Mouse (Mus musculus) heart, embryonic 13.5 days (tissue): ENCODE results near the gene Ldlrad3. TPM values are rescaled to one million over a fixed set of nuclear protein-coding genes. Genes with fewer than 3 reads are reported as not detected.

Source experiments
- ATAC-seq: fragments of 200-750 bp; cut with Nextera tagmentation; 2 replicates; pipeline ENCODE4 v1.8.0; 2017; ENCODE audit warnings: moderate TSS enrichment; ENCODE audit not compliant: insufficient number of reproducible peaks, low FRiP score, low TSS enrichment; ENCODE audit errors: extremely low read depth
- H3K27ac ChIP-seq: fragments of 300-500 bp; sonication (generic); replicated peaks from 2 replicates; pipeline ENCODE4 v1.5.1; 2015; ENCODE audit warnings: moderate library complexity, mild to moderate bottlenecking, inconsistent platforms
- H3K27me3 ChIP-seq: fragments of 300-500 bp; sonication (generic); replicated peaks from 2 replicates; pipeline ENCODE4 v1.6.1; 2015; ENCODE audit warnings: mild to moderate bottlenecking, inconsistent platforms
- H3K36me3 ChIP-seq: fragments of 300-500 bp; sonication (generic); 2 replicates; pipeline ENCODE4 v1.6.1; 2015; ENCODE audit warnings: mild to moderate bottlenecking, inconsistent platforms
- H3K4me1 ChIP-seq: fragments of 300-500 bp; sonication (generic); 2 replicates; pipeline ENCODE4 v1.6.1; 2015; ENCODE audit warnings: inconsistent platforms
- H3K4me2 ChIP-seq: fragments of 300-500 bp; sonication (generic); 2 replicates; pipeline ENCODE4 v1.6.1; 2015; ENCODE audit warnings: inconsistent platforms, mild to moderate bottlenecking, moderate library complexity
- H3K4me3 ChIP-seq: fragments of 300-500 bp; sonication (generic); 2 replicates; pipeline ENCODE4 v1.5.1; 2015; ENCODE audit warnings: moderate library complexity, mild to moderate bottlenecking, inconsistent platforms
- H3K9ac ChIP-seq: fragments of 300-500 bp; sonication (generic); 2 replicates; pipeline ENCODE4 v1.6.1; 2015; ENCODE audit warnings: inconsistent platforms, mild to moderate bottlenecking, moderate library complexity
- H3K9me3 ChIP-seq: fragments of 300-500 bp; sonication (generic); 2 replicates; pipeline ENCODE4 v1.6.1; 2016; ENCODE audit warnings: inconsistent platforms
- WGBS: fragments of 180-500 bp; shearing (Covaris S2); methylation state at CpG from one replicate; pipeline ENCODE4 v1.1.7; 2015; ENCODE audit warnings: mixed read lengths; 5-methylcytosine and 5-hydroxymethylcytosine counted together
- polyA plus RNA-seq: library from polyadenylated mRNA; unstranded; fragments of >200 nt; fragmentation: Nextera tagmentation; extraction: Ambion mirVana; gene quantifications from 2 replicates; pipeline ENCODE4 v1.2.1, GENCODE M21; 2015

Gene Ldlrad3
- 16.3 and 16.8 TPM in 2 replicates for polyA plus RNA-seq

GRCm38 (mm10) chr2:102185951-102186561 is at the start of gene Ldlrad3:
Ldlrad3 (minus strand) TSS chr2:102186385.
- no peaks in the 10 kb centered on the region for H3K9me3 ChIP-seq
- peak within 1 kb of the TSS; percentile 86 for H3K9ac ChIP-seq
- H3K4me3 ChIP-seq: peak within 1 kb of the TSS; percentile 78
- no peaks in the 10 kb centered on the region for H3K27me3 ChIP-seq
- H3K36me3 ChIP-seq: no peaks in the 10 kb centered on the region
- peak; percentile 86 for ATAC-seq
- under 1% methylated on average over 75 of the region's 77 CpGs for WGBS
- peaks cover 24% of the 10 kb centered on the region for H3K4me1 ChIP-seq
- peak within 1 kb of the TSS; percentile 79 for H3K4me2 ChIP-seq
- peak within 1 kb of the TSS; percentile 80 for H3K27ac ChIP-seq

GRCm38 (mm10) chr2:102231470-102231869 is 45.3 kb upstream of the Ldlrad3 start:
- no peaks in the 10 kb centered on the region for H3K36me3 ChIP-seq
- H3K9me3 ChIP-seq: peaks cover 3% of the 10 kb centered on the region; the same call in 1 of the 2 replicates
- no peak overlapping the region for H3K9ac ChIP-seq
- no peaks in the 10 kb centered on the region for H3K27me3 ChIP-seq
- WGBS: 50% methylated on average over 5 of the region's 5 CpGs
- H3K27ac ChIP-seq: no peak overlapping the region
- ATAC-seq: no peak
- H3K4me2 ChIP-seq: no peak overlapping the region
- H3K4me1 ChIP-seq: no peaks in the 10 kb centered on the region
- H3K4me3 ChIP-seq: no peak overlapping the region

DNA sequence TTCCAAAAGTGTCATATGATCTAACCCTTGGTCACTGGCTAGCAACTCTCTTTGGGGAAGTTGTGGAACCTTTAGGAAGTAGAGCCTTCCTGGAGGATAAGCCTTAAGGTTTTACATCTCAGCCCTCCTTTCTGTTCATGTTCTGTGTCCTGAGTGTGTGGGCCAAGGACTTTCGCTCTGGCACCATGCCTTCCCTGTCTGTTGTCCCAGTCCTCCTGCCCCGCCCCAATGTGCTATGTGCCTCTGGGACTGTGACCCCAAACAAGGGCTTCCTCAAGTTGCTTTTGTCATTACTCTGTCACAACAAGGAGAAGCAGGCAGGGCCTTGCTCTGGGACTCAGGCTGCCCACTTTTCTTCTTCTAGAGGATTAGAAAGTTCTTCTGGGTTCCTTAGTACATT is 42.9 kb upstream of the Ldlrad3 start:
- Histone ChIP-seq H3K27ac (no peak overlapping the region), H3K4me2 (no peak overlapping the region), H3K4me1 (no peaks in the 10 kb centered on the region), H3K9ac (no peak overlapping the region), H3K27me3 (no peaks in the 10 kb centered on the region), H3K4me3 (no peak overlapping the region), H3K9me3 (peaks cover 3% of the 10 kb centered on the region; the same call in 1 of the 2 replicates), H3K36me3 (no peaks in the 10 kb centered on the region)
- 82% methylated on average over 2 of the region's 2 CpGs for WGBS
- ATAC-seq: no peak

DNA sequence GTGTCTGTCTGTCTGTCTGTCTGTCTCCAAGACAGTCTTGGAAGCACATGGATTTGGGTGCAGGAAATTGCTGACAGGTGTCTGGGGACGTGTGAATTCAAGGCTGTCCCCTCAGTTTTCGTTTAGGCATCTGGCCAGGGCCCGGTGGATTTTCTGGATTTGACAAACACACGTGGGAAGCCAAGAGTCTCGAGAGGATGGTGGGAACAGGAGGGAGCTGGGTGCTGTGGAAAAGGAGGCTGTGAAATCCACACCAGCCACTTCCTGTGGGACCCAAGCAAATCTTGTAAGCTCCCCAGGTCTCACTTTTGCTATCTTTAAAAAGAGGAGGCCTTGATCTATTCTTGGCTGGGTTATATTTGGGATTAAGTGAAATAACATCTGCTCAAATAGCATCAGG is 42.1 kb upstream of the Ldlrad3 start:
- H3K9me3 ChIP-seq: peaks cover 3% of the 10 kb centered on the region; the same call in 1 of the 2 replicates
- no peak overlapping the region for H3K27ac ChIP-seq
- H3K9ac ChIP-seq: no peak overlapping the region
- no peaks in the 10 kb centered on the region for H3K27me3 ChIP-seq
- peaks cover 4% of the 10 kb centered on the region; the same call in 1 of the 2 replicates for H3K4me1 ChIP-seq
- ATAC-seq: no peak
- WGBS: 62% methylated on average over 5 of the region's 5 CpGs
- H3K36me3 ChIP-seq: no peaks in the 10 kb centered on the region
- no peak overlapping the region for H3K4me2 ChIP-seq
- H3K4me3 ChIP-seq: no peak overlapping the region

DNA sequence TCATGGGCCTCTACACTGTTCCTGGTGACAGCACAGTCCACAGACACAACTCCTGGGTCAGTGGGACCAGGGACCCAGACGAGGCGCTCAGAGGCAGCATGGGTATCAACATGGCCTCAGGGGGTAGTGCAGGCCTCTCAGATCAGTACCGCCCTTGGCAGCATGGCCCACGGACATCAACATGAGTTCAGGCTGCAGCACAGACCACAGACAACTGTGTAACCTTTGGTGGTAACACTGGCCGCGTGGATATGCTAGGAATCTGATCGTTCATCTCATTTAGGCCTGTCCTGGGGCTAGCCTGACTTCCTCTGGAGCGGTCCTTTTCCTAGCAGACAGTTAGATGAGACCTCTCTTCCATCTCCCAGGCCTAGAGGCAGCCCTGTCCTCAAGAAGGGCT is 41.7 kb upstream of the Ldlrad3 start:
- Histone ChIP-seq H3K4me3 (no peak overlapping the region), H3K27ac (no peak overlapping the region), H3K9ac (no peak overlapping the region), H3K4me1 (peaks cover 4% of the 10 kb centered on the region; the same call in 1 of the 2 replicates), H3K4me2 (no peak overlapping the region), H3K9me3 (peaks cover 3% of the 10 kb centered on the region; the same call in 1 of the 2 replicates), H3K36me3 (no peaks in the 10 kb centered on the region), H3K27me3 (no peaks in the 10 kb centered on the region)
- 86% methylated on average over 8 of the region's 8 CpGs for WGBS
- ATAC-seq: no peak

DNA sequence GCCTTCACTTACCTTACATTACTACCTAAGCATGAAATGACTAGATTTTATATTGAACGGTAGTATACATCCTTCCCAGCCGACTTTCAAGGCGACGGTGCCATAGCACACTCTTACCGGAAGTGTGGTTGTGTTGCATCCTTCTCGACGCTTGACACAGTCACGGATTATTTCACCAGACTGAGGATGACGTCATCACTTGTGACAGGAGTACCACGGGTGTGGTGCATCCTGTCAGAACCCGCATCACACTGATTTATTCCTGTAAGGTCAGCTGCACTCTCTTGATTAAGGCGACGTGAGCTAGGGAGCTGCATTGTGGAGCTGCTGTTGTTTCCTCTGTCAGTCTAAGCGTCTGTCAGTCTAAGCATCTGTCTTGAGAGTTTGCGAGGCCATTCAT is 40.1 kb upstream of the Ldlrad3 start:
- peaks cover 4% of the 10 kb centered on the region; the same call in 1 of the 2 replicates for H3K4me1 ChIP-seq
- H3K27ac ChIP-seq: no peak overlapping the region
- no peak for ATAC-seq
- H3K4me3 ChIP-seq: no peak overlapping the region
- no peak overlapping the region for H3K9ac ChIP-seq
- H3K9me3 ChIP-seq: peaks cover 5% of the 10 kb centered on the region; the same call in 1 of the 2 replicates
- 68% methylated on average over 15 of the region's 15 CpGs for WGBS
- no peaks in the 10 kb centered on the region for H3K27me3 ChIP-seq
- H3K36me3 ChIP-seq: no peaks in the 10 kb centered on the region
- H3K4me2 ChIP-seq: no peak overlapping the region

DNA sequence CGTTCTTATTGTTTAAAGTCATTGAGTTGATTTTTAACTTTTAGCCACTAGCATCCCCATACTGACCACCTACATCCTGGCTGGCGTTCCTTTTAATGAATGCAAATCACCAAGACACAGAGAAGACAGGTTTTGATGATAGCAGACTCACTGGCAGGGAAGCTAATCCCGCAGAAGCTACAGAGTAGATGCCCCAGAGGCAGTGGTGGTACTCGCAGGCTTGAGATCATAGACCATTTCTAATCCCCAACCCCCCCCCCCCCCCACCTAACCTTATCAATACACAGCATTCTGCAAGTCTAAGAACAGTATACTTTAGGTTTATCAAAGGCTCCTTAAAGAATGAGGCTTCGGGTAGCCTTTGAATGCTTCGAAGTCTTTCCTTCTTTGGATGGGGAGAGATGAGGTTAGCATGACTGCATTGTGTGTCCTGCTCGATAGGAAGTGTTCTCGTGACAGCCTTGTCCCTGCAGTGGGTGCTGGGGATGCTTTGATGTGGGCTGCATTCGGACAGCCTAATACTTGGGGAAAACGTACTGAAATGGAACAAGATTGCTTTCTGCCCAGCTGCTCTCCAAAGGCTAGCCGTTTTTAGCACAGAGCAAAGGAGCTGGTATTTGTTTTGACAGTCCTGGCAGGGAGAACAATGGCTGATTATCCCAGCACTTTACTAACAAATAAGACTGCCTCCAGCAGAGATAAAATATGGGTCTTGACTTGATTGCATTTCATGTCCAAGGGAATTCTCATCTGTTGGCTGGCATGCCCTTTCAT is 37.4 kb upstream of the Ldlrad3 start:
- no peak overlapping the region for H3K27ac ChIP-seq
- H3K36me3 ChIP-seq: no peaks in the 10 kb centered on the region
- no peak for ATAC-seq
- H3K9me3 ChIP-seq: 0 out of 2 replicates have a peak, but pooled peaks cover 4% of the 10 kb centered on the region
- no peak overlapping the region for H3K4me3 ChIP-seq
- WGBS: 16% methylated on average over 11 of the region's 11 CpGs
- H3K27me3 ChIP-seq: no peaks in the 10 kb centered on the region
- H3K4me1 ChIP-seq: peaks cover 4% of the 10 kb centered on the region; the same call in 1 of the 2 replicates
- no peak overlapping the region for H3K4me2 ChIP-seq
- peak overlapping the region; percentile 19; the same call in 1 of the 2 replicates for H3K9ac ChIP-seq

GRCm38 (mm10) chr2:102222749-102223148 is 36.6 kb upstream of the Ldlrad3 start:
- H3K4me1 ChIP-seq: peaks cover 4% of the 10 kb centered on the region; the same call in 1 of the 2 replicates
- H3K36me3 ChIP-seq: no peaks in the 10 kb centered on the region
- 61% methylated on average over 3 of the region's 3 CpGs for WGBS
- no peak for ATAC-seq
- H3K9ac ChIP-seq: no peak overlapping the region
- no peak overlapping the region for H3K4me3 ChIP-seq
- H3K27ac ChIP-seq: no peak overlapping the region
- no peak overlapping the region for H3K4me2 ChIP-seq
- H3K9me3 ChIP-seq: 0 out of 2 replicates have a peak, but pooled peaks cover 4% of the 10 kb centered on the region
- H3K27me3 ChIP-seq: no peaks in the 10 kb centered on the region

GRCm38 (mm10) chr2:102216817-102217216 is 30.6 kb upstream of the Ldlrad3 start:
- no peaks in the 10 kb centered on the region for H3K27me3 ChIP-seq
- H3K4me3 ChIP-seq: no peak overlapping the region
- H3K9me3 ChIP-seq: 0 out of 2 replicates have a peak, but pooled peaks cover 4% of the 10 kb centered on the region
- H3K4me1 ChIP-seq: no peaks in the 10 kb centered on the region
- no peaks in the 10 kb centered on the region for H3K36me3 ChIP-seq
- H3K9ac ChIP-seq: no peak overlapping the region
- H3K4me2 ChIP-seq: no peak overlapping the region
- H3K27ac ChIP-seq: no peak overlapping the region
- 71% methylated on average over 1 of the region's 1 CpGs for WGBS
- ATAC-seq: no peak

GRCm38 (mm10) chr2:102212096-102212495 is 25.9 kb upstream of the Ldlrad3 start:
- 56% methylated on average over 4 of the region's 4 CpGs for WGBS
- Histone ChIP-seq H3K27me3 (no peaks in the 10 kb centered on the region; the same call in 1 of the 2 replicates), H3K9me3 (no peaks in the 10 kb centered on the region), H3K36me3 (no peaks in the 10 kb centered on the region), H3K9ac (no peak overlapping the region), H3K4me1 (no peaks in the 10 kb centered on the region), H3K4me2 (no peak overlapping the region), H3K4me3 (no peak overlapping the region), H3K27ac (no peak overlapping the region)
- no peak for ATAC-seq

GRCm38 (mm10) chr2:102205672-102206399 is 19.7 kb upstream of the Ldlrad3 start:
- Histone ChIP-seq H3K36me3 (no peaks in the 10 kb centered on the region), H3K9ac (no peak overlapping the region), H3K27ac (no peak overlapping the region), H3K4me1 (no peaks in the 10 kb centered on the region; the same call in 1 of the 2 replicates), H3K4me3 (no peak overlapping the region), H3K4me2 (peak overlapping the region; percentile 35), H3K27me3 (peaks cover 10% of the 10 kb centered on the region), H3K9me3 (no peaks in the 10 kb centered on the region)
- 24% methylated on average over 14 of the region's 14 CpGs for WGBS
- ATAC-seq: no peak
